Mouse (Mus musculus) lung, postnatal 4 days (tissue): ENCODE results near the gene Tbl3.

ENCODE experiments used
- DNase-seq, 2 experiments: peaks; one replicate each; pipeline ENCODE4 v3.0.0; 2021

Gene Tbl3

GRCm38 (mm10) chr17:24650766-24651165, 56.7 kb downstream of the Tbl3 start:
- no peak for DNase-seq

- peak; percentile 70 to 82 for DNase-seq
Observed at GRCm38 (mm10) chr17:24650070-24650616, 57.3 kb downstream of the Tbl3 start, which contains the start of gene Slc9a3r2. Slc9a3r2 (minus strand) TSS chr17:24650327.

- DNase-seq: peak; percentile 75 to 79
Observed at GRCm38 (mm10) chr17:24649581-24650069, 57.8 kb downstream of the Tbl3 start.

GRCm38 (mm10) chr17:24648731-24649377, 58.6 kb downstream of the Tbl3 start:
- no peak for DNase-seq
